In genomic region chr17:24803952-24804951, GRCm38 (mm10) we compare ENCODE assay signal across 8 mouse cellular contexts. TPM values are rescaled to one million over a fixed set of nuclear protein-coding genes. Genes with fewer than 3 reads are reported as not detected.
DNase-seq lines count a peak whose midpoint lies in the region; ATAC-seq and TF ChIP-seq lines count a peak whose summit lies in the region.

Meiob (plus strand) TSS chr17:24804289.

- H3K36me3 ChIP-seq in heart, adult 2 months (ENCODE audit: control insufficient read depth, insufficient read depth, low read length): no peaks in the 10 kb centered on the region
- H3K36me3 ChIP-seq in liver, embryonic 11.5 days (ENCODE audit: control insufficient read depth, insufficient read depth, low read length): no peaks in the 10 kb centered on the region
- no peaks in the 10 kb centered on the region for H3K36me3 ChIP-seq in stomach, embryonic 14.5 days (ENCODE audit: control insufficient read depth, insufficient read depth, low read length)

- WGBS in heart, adult 2 months: 1% methylated on average over 71 of the region's 71 CpGs
- under 1% methylated on average over 71 of the region's 71 CpGs for WGBS in liver, embryonic 11.5 days
- WGBS in stomach, embryonic 14.5 days: under 1% methylated on average over 70 of the region's 71 CpGs

- TF ChIP-seq CTCF in heart, adult 2 months (IDR thresholded peaks at IDR 0.05): no peak

- H3K27ac ChIP-seq in heart, adult 2 months: no peak within 1 kb of the TSS
- no peak within 1 kb of the TSS for H3K27ac ChIP-seq in liver, embryonic 11.5 days (ENCODE audit: low read depth, low read length)
- no peak within 1 kb of the TSS for H3K27ac ChIP-seq in stomach, embryonic 14.5 days (ENCODE audit: low read length)

- no peak for TF ChIP-seq EP300 in heart, adult 2 months (IDR thresholded peaks at IDR 0.05; ENCODE audit: insufficient read depth, low read depth, low read length)

- TF ChIP-seq POLR2A in heart, adult 2 months (IDR thresholded peaks at IDR 0.05; ENCODE audit: insufficient read depth, low read depth, low read length): no peak

- peaks cover 3% of the 10 kb centered on the region for H3K4me1 ChIP-seq in heart, adult 2 months (ENCODE audit: control insufficient read depth, insufficient read depth, low read length)
- peaks cover 3% of the 10 kb centered on the region; the same call in 1 of the 2 replicates for H3K4me1 ChIP-seq in liver, embryonic 11.5 days (replicated peaks; ENCODE audit: control insufficient read depth, insufficient read depth, low read length)
- no peaks in the 10 kb centered on the region for H3K4me1 ChIP-seq in stomach, embryonic 14.5 days (ENCODE audit: control insufficient read depth, insufficient read depth, low read length)

- H3K9me3 ChIP-seq in liver, embryonic 11.5 days (ENCODE audit: control insufficient read depth, low read length): no peaks in the 10 kb centered on the region
- H3K9me3 ChIP-seq in stomach, embryonic 14.5 days (ENCODE audit: control insufficient read depth, low read depth, low read length): no peaks in the 10 kb centered on the region

- peak; percentile 93 for ATAC-seq in liver, embryonic 11.5 days (replicated peaks; ENCODE audit: low FRiP score)
- peak; percentile 79 for ATAC-seq in monocyte, adult 5-6 weeks (replicated peaks; ENCODE audit: insufficient number of reproducible peaks, low FRiP score, low TSS enrichment, poor library complexity, severe bottlenecking)
- ATAC-seq in stomach, embryonic 14.5 days (ENCODE audit: insufficient number of reproducible peaks, insufficient read depth, low FRiP score, low read depth): peak; percentile 89

- H3K4me2 ChIP-seq in liver, embryonic 11.5 days: peak within 1 kb of the TSS; percentile 97
- H3K4me2 ChIP-seq in stomach, embryonic 14.5 days (replicated peaks; ENCODE audit: low read depth, low read length): peak within 1 kb of the TSS; percentile 78

- peak within 1 kb of the TSS; percentile 50 for H3K4me3 ChIP-seq in heart, adult 2 months
- peak within 1 kb of the TSS; percentile 79 for H3K4me3 ChIP-seq in liver, embryonic 11.5 days (ENCODE audit: low read depth, low read length)
- H3K4me3 ChIP-seq in stomach, embryonic 14.5 days (ENCODE audit: low read depth, low read length): peak within 1 kb of the TSS; percentile 64

- 0 out of 2 replicates have a peak, but pooled peaks cover 2% of the 10 kb centered on the region for H3K27me3 ChIP-seq in heart, adult 2 months (ENCODE audit: control insufficient read depth, insufficient read depth, low read length)
- H3K27me3 ChIP-seq in liver, embryonic 11.5 days (replicated peaks; ENCODE audit: control insufficient read depth, insufficient read depth, low read length): 0 out of 2 replicates have a peak, but pooled peaks cover 10% of the 10 kb centered on the region
- H3K27me3 ChIP-seq in stomach, embryonic 14.5 days (ENCODE audit: control insufficient read depth, insufficient read depth, low read length): peaks cover 5% of the 10 kb centered on the region; the same call in 1 of the 2 replicates

- intact Hi-C loops in heart, adult 2 months (cut with DNase I): no loop called here

- peak; percentile 32 to 65 for DNase-seq in urinary bladder, adult 18-20 months (ENCODE audit: low spot score in 2 of 2)
- DNase-seq in urinary bladder, postnatal 10 days (ENCODE audit: low spot score): no peak
- peak; percentile 93 for DNase-seq in embryo, embryonic 11 days
- peak; percentile 69 to 72 for DNase-seq in heart, adult 2 months
- peak; percentile 83 for DNase-seq in kidney, adult 18-20 months
- DNase-seq in liver, embryonic 11.5 days (ENCODE audit: low spot score): peak; percentile 86

- H3K79me2 ChIP-seq in heart, adult 2 months (replicated peaks; ENCODE audit: control insufficient read depth, insufficient read depth, low read length): no peaks in the 10 kb centered on the region

- H3K9ac ChIP-seq in heart, adult 2 months (ENCODE audit: low read depth, low read length): peak within 1 kb of the TSS; percentile 56
- peak within 1 kb of the TSS; percentile 83 for H3K9ac ChIP-seq in liver, embryonic 11.5 days (ENCODE audit: low read depth, low read length)
- peak within 1 kb of the TSS; percentile 33 for H3K9ac ChIP-seq in stomach, embryonic 14.5 days (replicated peaks; ENCODE audit: low read depth, low read length)

RNA-seq across cellular contexts. Expression of gene Meiob, which starts in this region (rescaled TPM):
- total RNA-seq in heart, adult 2 months (2021): under 1 TPM; 0.14 to 0.18 TPM
- polyA plus RNA-seq in heart, adult 2 months (2012; rRNA removed): not detected in 2 replicates
- polyA plus RNA-seq in liver, embryonic 11.5 days (2014; fragmentation: Nextera tagmentation; extraction: Ambion mirVana): 1.9 and 3.0 TPM in 2 replicates
- total RNA-seq in monocyte, adult 5-6 weeks (2017): not detected in 3 replicates
- not detected in 2 replicates for polyA plus RNA-seq in stomach, embryonic 14.5 days (2014; fragmentation: Nextera tagmentation; extraction: Ambion mirVana)

Comparison
In these comparisons a context has a peak if more than half of its experiments do, and no peak if none do; other contexts are left out.
1. Peak in DNase-seq, H3K4me3 ChIP-seq and H3K9ac ChIP-seq in heart, adult 2 months; RNA of the gene not detected or under 1 TPM.
2. Peak in ATAC-seq in monocyte, adult 5-6 weeks; RNA of the gene not detected or under 1 TPM.
3. Peak in ATAC-seq, H3K4me3 ChIP-seq, H3K9ac ChIP-seq and H3K4me2 ChIP-seq in stomach, embryonic 14.5 days; RNA of the gene not detected or under 1 TPM.
4. H3K9ac ChIP-seq: peak in every context shown above with its lines; median percentile 83 in liver, embryonic 11.5 days; 56 in heart, adult 2 months; 33 in stomach, embryonic 14.5 days.